Mouse (Mus musculus): ENCODE results near the gene Gm13694. TPM values are rescaled to one million over a fixed set of nuclear protein-coding genes. Genes with fewer than 3 reads are reported as not detected.

The Gm13694 gene
- polyA plus RNA-seq, 1 experiment from 2014 or later, result not detected

- no peak for ATAC-seq
- no peak overlapping the region for H3K4me2 ChIP-seq (replicated peaks; ENCODE audit: low read depth, low read length)
- H3K4me3 ChIP-seq (ENCODE audit: low read depth, low read length), result no peak overlapping the region
- H3K36me3 ChIP-seq (ENCODE audit: insufficient read depth, low read length), result no peaks in the 10 kb centered on the region
- peaks cover 5% of the 10 kb centered on the region; the same call in 1 of the 2 replicates for H3K4me1 ChIP-seq (ENCODE audit: insufficient read depth, low read depth, low read length)
- no peak for TF ChIP-seq CTCF (IDR thresholded peaks at IDR 0.05)
- TF ChIP-seq EP300 (IDR thresholded peaks at IDR 0.05), result no peak
- H3K9me3 ChIP-seq (ENCODE audit: low read length), result no peaks in the 10 kb centered on the region
- whole genome bisulfite sequencing, result 28% methylated on average over 3 of the region's 3 CpGs
- DNase-seq (ENCODE audit: low spot score), result peak; percentile 56
- no peaks in the 10 kb centered on the region for H3K27me3 ChIP-seq (replicated peaks; ENCODE audit: insufficient read depth, low read length)
- H3K27ac ChIP-seq (ENCODE audit: low read length), result no peak overlapping the region
- H3K9ac ChIP-seq (replicated peaks; ENCODE audit: low read depth), result no peak overlapping the region
Measured at GRCm38 (mm10) chr2:84018330-84018729, 39.6 kb downstream of the Gm13694 start.

- H3K4me2 ChIP-seq (replicated peaks; ENCODE audit: low read depth, low read length), result no peak overlapping the region
- ATAC-seq (peak; percentile 84), DNase-seq (ENCODE audit: low spot score) (peak; percentile 78)
- TF ChIP-seq CTCF (IDR thresholded peaks at IDR 0.05) (no peak), EP300 (IDR thresholded peaks at IDR 0.05) (peak; percentile 94)
- H3K4me3 ChIP-seq (ENCODE audit: low read depth, low read length), result no peak overlapping the region
- 64% methylated on average over 8 of the region's 8 CpGs for WGBS
- H3K4me1 ChIP-seq (ENCODE audit: insufficient read depth, low read depth, low read length), result peaks cover 5% of the 10 kb centered on the region; the same call in 1 of the 2 replicates
- no peaks in the 10 kb centered on the region for H3K27me3 ChIP-seq (replicated peaks; ENCODE audit: insufficient read depth, low read length)
- H3K36me3 ChIP-seq (ENCODE audit: insufficient read depth, low read length), result no peaks in the 10 kb centered on the region
- H3K9me3 ChIP-seq (ENCODE audit: low read length), result no peaks in the 10 kb centered on the region
- H3K9ac ChIP-seq (replicated peaks; ENCODE audit: low read depth), result no peak overlapping the region
- H3K27ac ChIP-seq (ENCODE audit: low read length), result no peak overlapping the region
Measured at GRCm38 (mm10) chr2:84019519-84020305, 41.0 kb downstream of the Gm13694 start.

- H3K9me3 ChIP-seq (ENCODE audit: low read length), result no peaks in the 10 kb centered on the region
- WGBS, result 66% methylated on average over 2 of the region's 2 CpGs
- no peak overlapping the region for H3K4me2 ChIP-seq (replicated peaks; ENCODE audit: low read depth, low read length)
- H3K27ac ChIP-seq (ENCODE audit: low read length), result no peak overlapping the region
- H3K27me3 ChIP-seq (replicated peaks; ENCODE audit: insufficient read depth, low read length), result no peaks in the 10 kb centered on the region
- no peak overlapping the region for H3K9ac ChIP-seq (replicated peaks; ENCODE audit: low read depth)
- TF ChIP-seq CTCF (IDR thresholded peaks at IDR 0.05), result no peak
- no peak for TF ChIP-seq EP300 (IDR thresholded peaks at IDR 0.05)
- H3K4me3 ChIP-seq (ENCODE audit: low read depth, low read length), result no peak overlapping the region
- H3K4me1 ChIP-seq (ENCODE audit: insufficient read depth, low read depth, low read length), result peaks cover 5% of the 10 kb centered on the region; the same call in 1 of the 2 replicates
- ATAC-seq (no peak), DNase-seq (ENCODE audit: low spot score) (no peak)
- no peaks in the 10 kb centered on the region for H3K36me3 ChIP-seq (ENCODE audit: insufficient read depth, low read length)
Measured at GRCm38 (mm10) chr2:84021930-84022329, 43.2 kb downstream of the Gm13694 start.

GRCm38 (mm10) chr2:84022905-84023304, 44.2 kb downstream of the Gm13694 start:
- Histone ChIP-seq H3K36me3 (ENCODE audit: insufficient read depth, low read length) (no peaks in the 10 kb centered on the region), H3K4me3 (ENCODE audit: low read depth, low read length) (no peak overlapping the region), H3K9ac (replicated peaks; ENCODE audit: low read depth) (no peak overlapping the region), H3K4me2 (replicated peaks; ENCODE audit: low read depth, low read length) (no peak overlapping the region), H3K27me3 (replicated peaks; ENCODE audit: insufficient read depth, low read length) (no peaks in the 10 kb centered on the region), H3K9me3 (ENCODE audit: low read length) (no peaks in the 10 kb centered on the region), H3K27ac (ENCODE audit: low read length) (no peak overlapping the region), H3K4me1 (ENCODE audit: insufficient read depth, low read depth, low read length) (peaks cover 3% of the 10 kb centered on the region; the same call in 1 of the 2 replicates)
- TF ChIP-seq EP300 (IDR thresholded peaks at IDR 0.05) (peak; percentile 68), CTCF (IDR thresholded peaks at IDR 0.05) (no peak)
- 60% methylated on average over 2 of the region's 2 CpGs for WGBS
- DNase-seq (ENCODE audit: low spot score) (peak; percentile 75), ATAC-seq (peak; percentile 72)

- no peak overlapping the region for H3K4me2 ChIP-seq (replicated peaks; ENCODE audit: low read depth, low read length)
- TF ChIP-seq CTCF (IDR thresholded peaks at IDR 0.05) (no peak), EP300 (IDR thresholded peaks at IDR 0.05) (no peak)
- H3K4me3 ChIP-seq (ENCODE audit: low read depth, low read length), result no peak overlapping the region
- H3K9me3 ChIP-seq (ENCODE audit: low read length), result no peaks in the 10 kb centered on the region
- ATAC-seq, result no peak
- no peaks in the 10 kb centered on the region for H3K27me3 ChIP-seq (replicated peaks; ENCODE audit: insufficient read depth, low read length)
- 80% methylated on average over 2 of the region's 2 CpGs for WGBS
- no peaks in the 10 kb centered on the region for H3K4me1 ChIP-seq (ENCODE audit: insufficient read depth, low read depth, low read length)
- no peak overlapping the region for H3K27ac ChIP-seq (ENCODE audit: low read length)
- H3K36me3 ChIP-seq (ENCODE audit: insufficient read depth, low read length), result no peaks in the 10 kb centered on the region
- no peak for DNase-seq (ENCODE audit: low spot score)
- no peak overlapping the region for H3K9ac ChIP-seq (replicated peaks; ENCODE audit: low read depth)
Measured at GRCm38 (mm10) chr2:84023319-84023718, 44.6 kb downstream of the Gm13694 start.

- Histone ChIP-seq H3K27ac (ENCODE audit: low read length) (no peak overlapping the region), H3K27me3 (replicated peaks; ENCODE audit: insufficient read depth, low read length) (no peaks in the 10 kb centered on the region), H3K9me3 (ENCODE audit: low read length) (no peaks in the 10 kb centered on the region), H3K4me3 (ENCODE audit: low read depth, low read length) (no peak overlapping the region), H3K36me3 (ENCODE audit: insufficient read depth, low read length) (no peaks in the 10 kb centered on the region), H3K4me1 (ENCODE audit: insufficient read depth, low read depth, low read length) (no peaks in the 10 kb centered on the region), H3K9ac (replicated peaks; ENCODE audit: low read depth) (no peak overlapping the region), H3K4me2 (replicated peaks; ENCODE audit: low read depth, low read length) (no peak overlapping the region)
- no peak for TF ChIP-seq CTCF (IDR thresholded peaks at IDR 0.05)
- TF ChIP-seq EP300 (IDR thresholded peaks at IDR 0.05), result no peak
- DNase-seq (ENCODE audit: low spot score), result peak; percentile 59
- WGBS, result 53% methylated on average over 4 of the region's 4 CpGs
- ATAC-seq, result peak; percentile 71
Measured at GRCm38 (mm10) chr2:84025217-84025616, 46.5 kb downstream of the Gm13694 start.

Other genes with a start within 250 kb of the Gm13694 start
- 0.26 and 0.29 TPM in 2 replicates for gene Fam171b, start 166.3 kb upstream of the Gm13694 start, polyA plus RNA-seq (2015; fragmentation: Nextera tagmentation; extraction: Ambion mirVana)
- 0.17 and 0.38 TPM in 2 replicates for gene Zswim2, start 37.7 kb upstream of the Gm13694 start, polyA plus RNA-seq (2015; fragmentation: Nextera tagmentation; extraction: Ambion mirVana)
- not detected in 2 replicates for gene Gm13698, start 23.2 kb upstream of the Gm13694 start, polyA plus RNA-seq (2015; fragmentation: Nextera tagmentation; extraction: Ambion mirVana)
- gene Gm13693, start 17.4 kb upstream of the Gm13694 start, polyA plus RNA-seq (2015; fragmentation: Nextera tagmentation; extraction: Ambion mirVana), result not detected in 2 replicates
- gene Gm13695, start 11.6 kb upstream of the Gm13694 start, polyA plus RNA-seq (2015; fragmentation: Nextera tagmentation; extraction: Ambion mirVana), result not detected in 2 replicates
- gene Gm13696, start 5.8 kb upstream of the Gm13694 start, polyA plus RNA-seq (2015; fragmentation: Nextera tagmentation; extraction: Ambion mirVana), result not detected in 2 replicates
- gene Gm13697, start 5.8 kb downstream of the Gm13694 start, polyA plus RNA-seq (2015; fragmentation: Nextera tagmentation; extraction: Ambion mirVana), result not detected in 2 replicates
- gene Gm13691, start 11.6 kb downstream of the Gm13694 start, polyA plus RNA-seq (2015; fragmentation: Nextera tagmentation; extraction: Ambion mirVana), result not detected in 2 replicates